22 mouse cellular contexts compared by ENCODE assay signal in the genomic region with DNA sequence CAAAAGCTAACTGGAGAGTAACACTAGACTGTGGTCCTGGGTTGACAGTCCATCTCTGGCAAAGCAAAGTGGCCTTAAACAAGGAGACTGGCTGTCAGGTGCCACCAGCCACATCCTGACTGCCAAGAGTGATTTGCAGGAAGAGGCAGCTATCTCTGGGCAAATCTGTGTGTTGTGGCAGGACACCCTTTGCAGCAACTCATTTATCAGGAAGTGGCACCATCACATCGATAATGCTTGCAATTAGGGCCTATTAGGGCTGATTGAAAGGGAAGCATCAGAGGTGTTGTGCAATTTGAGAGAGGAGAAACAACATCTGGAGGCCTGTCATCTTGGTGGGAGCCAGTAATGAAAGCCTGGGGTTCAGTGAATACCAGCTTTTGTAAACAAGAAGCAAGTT.
"Had no signal": no experiment of that assay in that cellular context is flagged by ENCODE, and none has a peak within 500 bp of the region (broad histone marks: within the 10 kb centered on the region; RNA-seq: fewer than 3 reads in every experiment).

No protein-coding gene starts in this region.

- H3K4me3 ChIP-seq: limb, embryonic 10.5 days; limb, embryonic 13.5 days; liver, embryonic 12.5 days; liver, embryonic 15.5 days; megakaryocyte, embryonic 14.5 days; midbrain, embryonic 10.5 days; midbrain, embryonic 13.5 days; myocyte; neural tube, embryonic 13.5 days had no signal

- H3K9ac ChIP-seq: limb, embryonic 13.5 days; liver, embryonic 12.5 days; liver, embryonic 15.5 days; midbrain, embryonic 13.5 days; neural tube, embryonic 13.5 days had no signal

- H3K4me1 ChIP-seq: limb, embryonic 10.5 days; limb, embryonic 13.5 days; liver, embryonic 12.5 days; liver, embryonic 15.5 days; midbrain, embryonic 10.5 days; midbrain, embryonic 13.5 days; neural tube, embryonic 13.5 days had no signal

- H3K27ac ChIP-seq: kidney, postnatal 0 days; limb, embryonic 10.5 days; limb, embryonic 13.5 days; liver, embryonic 12.5 days; liver, embryonic 15.5 days; midbrain, embryonic 10.5 days; midbrain, embryonic 13.5 days; neural tube, embryonic 13.5 days had no signal

- H3K36me3 ChIP-seq: limb, embryonic 10.5 days; limb, embryonic 13.5 days; liver, embryonic 12.5 days; liver, embryonic 15.5 days; midbrain, embryonic 10.5 days; midbrain, embryonic 13.5 days; neural tube, embryonic 13.5 days had no signal

- H3K4me2 ChIP-seq: limb, embryonic 13.5 days; liver, embryonic 12.5 days; liver, embryonic 15.5 days; midbrain, embryonic 13.5 days; neural tube, embryonic 13.5 days had no signal

- H3K9me3 ChIP-seq: limb, embryonic 10.5 days; limb, embryonic 13.5 days; liver, embryonic 12.5 days; liver, embryonic 15.5 days; megakaryocyte, embryonic 14.5 days; midbrain, embryonic 10.5 days; midbrain, embryonic 13.5 days; neural tube, embryonic 13.5 days had no signal

- DNase-seq: kidney, adult 2 months; kidney, postnatal 25 days; liver; lung, adult 18-20 months; lung, postnatal 10 days; lung, postnatal 4 days; retina, postnatal 1 day; right cerebral cortex, postnatal 25 days; thymus, adult 2 months; thymus, postnatal 14 days; thymus, postnatal 4 days had no signal

- H3K27me3 ChIP-seq: limb, embryonic 13.5 days; liver, embryonic 12.5 days; liver, embryonic 15.5 days; megakaryocyte, embryonic 14.5 days; midbrain, embryonic 13.5 days; neural tube, embryonic 13.5 days had no signal

- ATAC-seq: liver, embryonic 12.5 days; midbrain, embryonic 13.5 days; midbrain, embryonic 16.5 days had no signal
